In the genomic region with DNA sequence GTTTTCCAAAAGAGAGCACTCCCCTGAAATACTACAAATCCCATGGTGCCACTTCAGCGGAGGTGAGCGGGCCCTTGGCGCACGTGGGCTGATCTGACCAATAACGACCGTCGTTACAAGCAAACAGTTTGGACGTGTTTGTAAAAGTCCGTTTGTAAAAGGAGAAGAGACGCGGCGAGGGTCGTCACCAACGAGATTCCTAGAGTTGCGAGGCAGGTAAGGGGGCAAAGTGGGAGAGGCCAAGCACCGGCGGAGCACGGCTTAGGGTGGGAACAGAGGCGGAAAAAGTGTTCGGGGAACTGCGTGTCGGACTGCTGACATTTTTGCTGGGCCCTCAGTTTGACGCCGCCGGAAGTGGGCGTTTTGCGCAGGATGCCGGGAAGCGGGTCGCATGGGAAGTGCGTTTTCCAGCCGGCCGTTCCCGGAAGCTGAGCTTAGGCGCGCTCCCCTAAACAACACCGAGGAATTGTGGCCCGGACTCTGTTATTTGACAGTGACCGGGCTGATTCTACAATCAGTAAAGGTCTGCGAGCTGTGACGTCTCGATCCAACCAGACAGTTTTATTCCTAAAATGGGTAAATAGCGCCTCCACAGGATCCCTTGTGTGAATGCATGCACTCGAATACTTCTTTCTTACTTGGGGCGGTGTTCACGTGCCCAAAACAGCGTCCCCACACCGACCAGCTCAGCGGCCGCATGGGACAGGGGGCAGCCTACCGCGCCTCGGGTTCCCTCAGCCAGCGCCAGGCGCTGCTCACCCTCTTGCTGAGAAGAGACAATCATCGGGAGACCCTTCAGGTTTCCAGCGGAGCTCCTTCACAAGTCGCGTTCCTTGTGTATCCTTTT, we compare ENCODE assay signal across 8 mouse cellular contexts. TPM values are rescaled to one million over a fixed set of nuclear protein-coding genes. Genes with fewer than 3 reads are reported as not detected.
DNase-seq lines count a peak whose midpoint lies in the region; ATAC-seq and TF ChIP-seq lines count a peak whose summit lies in the region.

A gene (plus strand): TSS at position 103 of the 847 bp plus-strand sequence.

- H3K27ac ChIP-seq in forebrain, embryonic 16.5 days (ENCODE audit: low read length): peak within 1 kb of the TSS; percentile 92
- H3K27ac ChIP-seq in layer of hippocampus, adult 2 months: peak within 1 kb of the TSS; percentile 99
- peak within 1 kb of the TSS; percentile 91 for H3K27ac ChIP-seq in lung, embryonic 14.5 days (ENCODE audit: low read depth)
- H3K27ac ChIP-seq in olfactory bulb, adult 2 months (ENCODE audit: insufficient read depth, low read depth, low read length): peak within 1 kb of the TSS; percentile 100
- H3K27ac ChIP-seq in thymus, adult 2 months (ENCODE audit: control insufficient read depth, insufficient read depth, low read length): peak within 1 kb of the TSS; percentile 97

- H3K4me3 ChIP-seq in G1E (ENCODE audit: low read depth, low read length): peak within 1 kb of the TSS; percentile 83
- H3K4me3 ChIP-seq in forebrain, embryonic 16.5 days (replicated peaks; ENCODE audit: low read length): peak within 1 kb of the TSS; percentile 70
- peak within 1 kb of the TSS; percentile 93 for H3K4me3 ChIP-seq in layer of hippocampus, adult 2 months
- H3K4me3 ChIP-seq in lung, embryonic 14.5 days (ENCODE audit: low read depth, low read length): peak within 1 kb of the TSS; percentile 75
- H3K4me3 ChIP-seq in olfactory bulb, adult 2 months (ENCODE audit: insufficient read depth, low read depth, low read length): peak within 1 kb of the TSS; percentile 95
- peak within 1 kb of the TSS; percentile 96 for H3K4me3 ChIP-seq in thymus, adult 2 months (ENCODE audit: control insufficient read depth, insufficient read depth, low read length)

- H3K9ac ChIP-seq in forebrain, embryonic 16.5 days (replicated peaks; ENCODE audit: low read depth, low read length): peak within 1 kb of the TSS; percentile 86
- H3K9ac ChIP-seq in lung, embryonic 14.5 days: peak within 1 kb of the TSS; percentile 79

- TF ChIP-seq POLR2A in olfactory bulb, adult 2 months (IDR thresholded peaks at IDR 0.05; ENCODE audit: insufficient read depth, low read depth, low read length): peak; percentile 67
- TF ChIP-seq POLR2A in thymus, adult 2 months (IDR thresholded peaks at IDR 0.05; ENCODE audit: control insufficient read depth, extremely low read depth, insufficient read depth, low read length, poor library complexity): peak; percentile 54

- H3K27me3 ChIP-seq in G1E (ENCODE audit: insufficient read depth, low read length): no peaks in the 10 kb centered on the region
- H3K27me3 ChIP-seq in forebrain, embryonic 16.5 days (replicated peaks; ENCODE audit: control insufficient read depth, insufficient read depth, low read length): no peaks in the 10 kb centered on the region
- H3K27me3 ChIP-seq in lung, embryonic 14.5 days (ENCODE audit: insufficient read depth, low read length): no peaks in the 10 kb centered on the region
- no peaks in the 10 kb centered on the region for H3K27me3 ChIP-seq in thymus, adult 2 months (ENCODE audit: control insufficient read depth, insufficient read depth, low read length)

- intact Hi-C loops in heart, postnatal 36 days (cut with DNase I): loop anchor here (1.0 to 2.0 kb wide), 5 partner anchors 32 to 232 kb away; a partner anchor contains a TSS

- DNase-seq in G1E (ENCODE audit: low spot score): peak; percentile 92
- DNase-seq in cerebellum, adult 18-20 months: peak; percentile 95 to 98
- peak; percentile 96 to 98 for DNase-seq in heart, postnatal 36 days
- peak; percentile 96 to 97 for DNase-seq in layer of hippocampus, adult 2 months (ENCODE audit: low spot score in 2 of 2)
- DNase-seq in lung, embryonic 14.5 days: peak; percentile 98
- DNase-seq in thymus, adult 2 months: peak; percentile 92

- ATAC-seq in G1E (ENCODE audit: extremely low read depth, insufficient number of reproducible peaks, low FRiP score, poor library complexity, severe bottlenecking): peak; percentile 81
- ATAC-seq in forebrain, embryonic 16.5 days: peak; percentile 96
- peak; percentile 94 for ATAC-seq in lung, embryonic 14.5 days (ENCODE audit: insufficient read depth)

- H3K4me1 ChIP-seq in G1E (ENCODE audit: insufficient read depth, low read depth, low read length): peaks cover 16% of the 10 kb centered on the region
- peaks cover 13% of the 10 kb centered on the region for H3K4me1 ChIP-seq in forebrain, embryonic 16.5 days (replicated peaks; ENCODE audit: control insufficient read depth, insufficient read depth, low read length)
- H3K4me1 ChIP-seq in lung, embryonic 14.5 days (ENCODE audit: insufficient read depth): 0 out of 2 replicates have a peak, but pooled peaks cover 2% of the 10 kb centered on the region
- H3K4me1 ChIP-seq in olfactory bulb, adult 2 months (ENCODE audit: control insufficient read depth, insufficient read depth, low read length): peaks cover 5% of the 10 kb centered on the region; the same call in 1 of the 2 replicates
- H3K4me1 ChIP-seq in thymus, adult 2 months (replicated peaks; ENCODE audit: control insufficient read depth, insufficient read depth, low read length): no peaks in the 10 kb centered on the region

- TF ChIP-seq CTCF in G1E (IDR thresholded peaks at IDR 0.05; ENCODE audit: low read depth, low read length): 0 out of 2 replicates have a peak, but pooled peaks have one; percentile 6
- peak; percentile 86 for TF ChIP-seq CTCF in layer of hippocampus, adult 2 months (conservative IDR thresholded peaks at IDR 0.05)
- TF ChIP-seq CTCF in lung, embryonic 14.5 days (IDR thresholded peaks at IDR 0.05; ENCODE audit: low read depth): peak; percentile 65
- peak; percentile 40; the same call in 1 of the 2 replicates for TF ChIP-seq CTCF in olfactory bulb, adult 2 months (IDR thresholded peaks at IDR 0.05; ENCODE audit: insufficient read depth, low read depth, low read length)
- peak; percentile 29; the same call in 1 of the 2 replicates for TF ChIP-seq CTCF in thymus, adult 2 months (IDR thresholded peaks at IDR 0.05; ENCODE audit: borderline replicate concordance, control insufficient read depth, extremely low read depth, insufficient read depth, low read length, poor library complexity)

- 0% methylated on average over 59 of the region's 59 CpGs for WGBS in forebrain, embryonic 16.5 days
- WGBS in lung, embryonic 14.5 days: 0% methylated on average over 59 of the region's 59 CpGs
- under 1% methylated on average over 59 of the region's 59 CpGs for WGBS in olfactory bulb, adult 2 months
- under 1% methylated on average over 59 of the region's 59 CpGs for WGBS in thymus, adult 2 months

- H3K36me3 ChIP-seq in G1E (replicated peaks): peaks cover 64% of the 10 kb centered on the region
- peaks cover 13% of the 10 kb centered on the region for H3K36me3 ChIP-seq in forebrain, embryonic 16.5 days (ENCODE audit: control insufficient read depth, insufficient read depth)
- H3K36me3 ChIP-seq in lung, embryonic 14.5 days (ENCODE audit: insufficient read depth): peaks cover 45% of the 10 kb centered on the region
- H3K36me3 ChIP-seq in thymus, adult 2 months (ENCODE audit: control insufficient read depth, insufficient read depth, low read length): peaks cover 9% of the 10 kb centered on the region; the same call in 1 of the 2 replicates

- H3K9me3 ChIP-seq in G1E (replicated peaks): no peaks in the 10 kb centered on the region
- H3K9me3 ChIP-seq in forebrain, embryonic 16.5 days (ENCODE audit: control insufficient read depth, low read length): no peaks in the 10 kb centered on the region
- H3K9me3 ChIP-seq in lung, embryonic 14.5 days (ENCODE audit: low read depth, low read length): no peaks in the 10 kb centered on the region

- H3K4me2 ChIP-seq in forebrain, embryonic 16.5 days (ENCODE audit: low read length): peak within 1 kb of the TSS; percentile 84
- H3K4me2 ChIP-seq in lung, embryonic 14.5 days: peak within 1 kb of the TSS; percentile 67

RNA-seq across cellular contexts. Expression of the gene that starts here (rescaled TPM):
- total RNA-seq in G1E (2014; fragmentation: Nextera tagmentation) (33.0 and 37.6 TPM in 2 replicates), G1E (2017) (22.3 and 23.2 TPM in 2 replicates)
- 4.4 and 7.0 TPM in 2 replicates for polyA plus RNA-seq in G1E (2012)
- polyA plus RNA-seq in forebrain, embryonic 16.5 days (2015; fragmentation: Nextera tagmentation; extraction: Ambion mirVana): 34.2 and 36.0 TPM in 2 replicates
- 10 to 100 TPM in 1 of 2 experiments, 1 to 10 TPM in 1; 9.6 to 10.9 TPM for total RNA-seq in heart, postnatal 36 days (2021)
- 10 to 100 TPM; 18.9 to 20.6 TPM for total RNA-seq in layer of hippocampus, adult 2 months (2021)
- 22.2 and 24.3 TPM in 2 replicates for polyA plus RNA-seq in lung, embryonic 14.5 days (2014; fragmentation: Nextera tagmentation; extraction: Ambion mirVana)
- polyA plus RNA-seq in olfactory bulb, adult 2 months (2012; ENCODE audit: insufficient read depth, insufficient read length, low replicate concordance, missing spikeins): not detected in 2 replicates
- polyA plus RNA-seq in thymus, adult 2 months (2012; rRNA removed): 14.9 and 16.6 TPM in 2 replicates

Comparison
In these comparisons a context has a peak if more than half of its experiments do, and no peak if none do; other contexts are left out.
1. Peak in every context shown above with its lines: DNase-seq, ATAC-seq, H3K4me3 ChIP-seq and H3K27ac ChIP-seq.
2. CTCF ChIP-seq: peak in every context shown above with its lines; median percentile 86 in layer of hippocampus, adult 2 months; 65 in lung, embryonic 14.5 days; 40 in olfactory bulb, adult 2 months; 29 in thymus, adult 2 months; 6 in G1E.